Mouse (Mus musculus) CH12.LX (cell line): ENCODE data around the gene Urod. TPM values are rescaled to one million over a fixed set of nuclear protein-coding genes. Genes with fewer than 3 reads are reported as not detected.

Experiments
- DNase-seq: peaks from one replicate; pipeline ENCODE4 v3.0.0-alpha.2; 2013; ENCODE audit errors: extremely low read depth
- H3K27ac ChIP-seq: 2 replicates; pipeline ENCODE4 v1.5.1; 2012; ENCODE audit warnings: low read depth, mild to moderate bottlenecking, control low read depth, moderate library complexity; ENCODE audit not compliant: insufficient read depth
- H3K27me3 ChIP-seq: replicated peaks from 2 replicates; pipeline ENCODE3; 2012; ENCODE audit warnings: inconsistent platforms
- H3K36me3 ChIP-seq, 2 experiments: replicated peaks in 1 of 2; 2 replicates each; pipeline versions ENCODE3 to v1.6.1; 2012; ENCODE audit warnings: inconsistent platforms in 1 of 2, low read length in 1 of 2, mild to moderate bottlenecking in 1 of 2, mixed read lengths in 1 of 2, moderate library complexity in 1 of 2; ENCODE audit not compliant: control insufficient read depth in 1 of 2, insufficient read depth in 1 of 2
- H3K4me1 ChIP-seq, 2 experiments: 2 replicates each; pipeline ENCODE4 v1.6.1; 2012; ENCODE audit warnings: inconsistent platforms in 1 of 2, moderate library complexity in 1 of 2; ENCODE audit not compliant: insufficient read depth in 2 of 2, control insufficient read depth in 1 of 2
- H3K4me2 ChIP-seq: 2 replicates; pipeline ENCODE4 v1.6.1; 2012; ENCODE audit warnings: low read depth, mild to moderate bottlenecking, control low read depth; ENCODE audit not compliant: poor library complexity, insufficient read depth, severe bottlenecking
- H3K4me3 ChIP-seq, 3 experiments: fragments of 150-350 bp in 1 of 3; sonication (generic) in 1 of 3; replicated peaks in 1 of 3; 2 replicates each; pipeline versions ENCODE3 to v1.5.1; 2011 to 2012; ENCODE audit warnings: low read depth in 2 of 3, low read length in 2 of 3, mild to moderate bottlenecking in 2 of 3, moderate library complexity in 2 of 3, control low read depth in 1 of 3, improper control_type of control experiment in 1 of 3, inconsistent platforms in 1 of 3, mixed read lengths in 1 of 3; ENCODE audit not compliant: poor library complexity in 1 of 3
- H3K79me2 ChIP-seq: replicated peaks from 2 replicates; pipeline ENCODE4 v1.6.1; 2012; ENCODE audit warnings: mild to moderate bottlenecking, moderate library complexity; ENCODE audit not compliant: control insufficient read depth, poor library complexity, insufficient read depth, severe bottlenecking; ENCODE audit errors: extremely low read depth
- H3K9ac ChIP-seq: 2 replicates; pipeline ENCODE4 v1.6.1; 2012; ENCODE audit warnings: low read depth, mild to moderate bottlenecking, control low read depth, moderate library complexity; ENCODE audit not compliant: insufficient read depth
- H3K9me3 ChIP-seq: replicated peaks from 2 replicates; pipeline ENCODE3; 2012; ENCODE audit warnings: low read length, inconsistent platforms, mixed read lengths
- BHLHE40 ChIP-seq: IDR thresholded peaks from 2 replicates; pipeline ENCODE4 v1.6.1; 2011; ENCODE audit warnings: mild to moderate bottlenecking, low read depth, low read length, improper control_type of control experiment
- ELF1 ChIP-seq: IDR thresholded peaks from 2 replicates; pipeline ENCODE4 v1.6.1; 2014; ENCODE audit warnings: low read depth, mild to moderate bottlenecking, inconsistent platforms, low read length, improper control_type of control experiment
- EP300 ChIP-seq: IDR thresholded peaks from 2 replicates; pipeline ENCODE4 v1.6.1; 2011; ENCODE audit warnings: low read length, improper control_type of control experiment
- GABPA ChIP-seq: IDR thresholded peaks from 2 replicates; pipeline ENCODE4 v1.6.1; 2012; ENCODE audit warnings: low read depth, low read length, improper control_type of control experiment, inconsistent platforms; ENCODE audit not compliant: insufficient replicate concordance
- IRF4 ChIP-seq: IDR thresholded peaks from 2 replicates; pipeline ENCODE4 v1.6.1; 2014; ENCODE audit warnings: low read depth, mild to moderate bottlenecking, inconsistent platforms, low read length, improper control_type of control experiment
- KAT2A ChIP-seq: IDR thresholded peaks from 2 replicates; pipeline ENCODE4 v1.6.1; 2012; ENCODE audit warnings: low read length, improper control_type of control experiment, inconsistent platforms; ENCODE audit not compliant: insufficient replicate concordance
- MAX ChIP-seq: IDR thresholded peaks from 2 replicates; pipeline ENCODE4 v1.6.1; 2011; ENCODE audit warnings: low read length, improper control_type of control experiment
- MYC ChIP-seq: IDR thresholded peaks from 2 replicates; pipeline ENCODE4 v1.6.1; 2011; ENCODE audit warnings: low read depth, mild to moderate bottlenecking, improper control_type of control experiment, low read length
- NELFE ChIP-seq: IDR thresholded peaks from 2 replicates; pipeline ENCODE4 v1.6.1; 2011; ENCODE audit warnings: low read depth, low read length, improper control_type of control experiment
- NRF1 ChIP-seq: IDR thresholded peaks from 2 replicates; pipeline ENCODE4 v1.6.1; 2014; ENCODE audit warnings: low read depth, mild to moderate bottlenecking, inconsistent platforms, low read length, improper control_type of control experiment, moderate library complexity
- POLR2AphosphoS2 ChIP-seq: IDR thresholded peaks from 2 replicates; pipeline ENCODE4 v1.6.1; 2011; ENCODE audit warnings: low read depth, low read length, improper control_type of control experiment
- SMC3 ChIP-seq: IDR thresholded peaks from 2 replicates; pipeline ENCODE4 v1.6.1; 2011; ENCODE audit warnings: low read depth, low read length, improper control_type of control experiment
- TBP ChIP-seq: conservative IDR thresholded peaks from 2 replicates; pipeline ENCODE4 v1.6.1; 2011; ENCODE audit warnings: low read depth, low read length, improper control_type of control experiment
- TCF12 ChIP-seq: IDR thresholded peaks from 2 replicates; pipeline ENCODE4 v1.6.1; 2014; ENCODE audit warnings: low read depth, mild to moderate bottlenecking, inconsistent platforms, low read length, improper control_type of control experiment
- USF1 ChIP-seq: IDR thresholded peaks from 2 replicates; pipeline ENCODE4 v1.6.1; 2014; ENCODE audit warnings: low read depth, mild to moderate bottlenecking, inconsistent platforms, low read length, improper control_type of control experiment
- ZC3H11A ChIP-seq: IDR thresholded peaks from 2 replicates; pipeline ENCODE4 v1.6.1; 2012; ENCODE audit warnings: low read depth, mild to moderate bottlenecking, inconsistent platforms, low read length, improper control_type of control experiment
- ZKSCAN1 ChIP-seq: IDR thresholded peaks from 2 replicates; pipeline ENCODE4 v1.6.1; 2012; ENCODE audit warnings: low read depth, inconsistent platforms, low read length, improper control_type of control experiment, borderline replicate concordance
- ZMIZ1 ChIP-seq: IDR thresholded peaks from 2 replicates; pipeline ENCODE4 v1.6.1; 2012; ENCODE audit warnings: low read depth, mild to moderate bottlenecking, inconsistent platforms, low read length, improper control_type of control experiment
- dilution Hi-C: fragments of 300-500 bp; cut with MboI; formaldehyde crosslinking; loops from 2 replicates; pipeline ENCODE4 v1.14.3; 2020; ENCODE audit warnings: low sequenced_read_pairs; ENCODE audit not compliant: extremely low pct_unique_long_range_greater_than_20kb, extremely low pct_ligation_motif_present
- in situ Hi-C: fragments of 300-500 bp; cut with MboI; formaldehyde crosslinking; loops from 3 replicates; pipeline ENCODE4 v1.14.3; 2019; ENCODE audit warnings: low sequenced_read_pairs, low pct_ligation_motif_present, low pct_unique_long_range_greater_than_20kb, mixed read lengths
- polyA plus RNA-seq: library from polyadenylated mRNA; unstranded; fragments of >175 nt; gene quantifications from 2 replicates; pipeline ENCODE4 v1.2.1, GENCODE M21; 2012; ENCODE audit warnings: low read depth; ENCODE audit not compliant: insufficient read length
- total RNA-seq, 2 experiments: library from RNA; depleted of rRNA; stranded (reverse); fragments of 300-350 nt in 1 of 2; fragments of >200 nt in 1 of 2; gene quantifications; 2 replicates each; pipeline ENCODE4 v1.2.3; 2012 to 2014

Gene Urod
- total and polyA plus RNA-seq, 3 experiments, result 57.7 to 82.1 (median 66.4) TPM

- 0 out of 4 replicates have a peak, but pooled peaks cover 0 to 2% of the 10 kb centered on the region in 2 experiments for H3K4me1 ChIP-seq
- peaks cover 19 to 74% of the 10 kb centered on the region in 2 experiments for H3K36me3 ChIP-seq
- DNase-seq, result no peak
- in situ Hi-C loops (no loop called here), dilution Hi-C loops (no loop called here)
- TF ChIP-seq USF1 (no peak), IRF4 (no peak), MAX (no peak), TBP (no peak), SMC3 (no peak), KAT2A (no peak), ZMIZ1 (no peak), POLR2AphosphoS2 (no peak), GABPA (no peak), ELF1 (no peak), EP300 (no peak), MYC (no peak), ZC3H11A (no peak), BHLHE40 (no peak), NRF1 (no peak), TCF12 (no peak), NELFE (no peak)
- no peak overlapping the region for H3K27ac ChIP-seq
- peaks cover 3% of the 10 kb centered on the region for H3K79me2 ChIP-seq
- no peak overlapping the region for H3K4me2 ChIP-seq
- no peak overlapping the region for H3K9ac ChIP-seq
- H3K9me3 ChIP-seq, result no peaks in the 10 kb centered on the region
- no peaks in the 10 kb centered on the region for H3K27me3 ChIP-seq
- H3K4me3 ChIP-seq, result no peak overlapping the region
These were observed 47.1 kb upstream of the Urod start for GRCm38 (mm10) chr4:117041283-117041721.

DNA sequence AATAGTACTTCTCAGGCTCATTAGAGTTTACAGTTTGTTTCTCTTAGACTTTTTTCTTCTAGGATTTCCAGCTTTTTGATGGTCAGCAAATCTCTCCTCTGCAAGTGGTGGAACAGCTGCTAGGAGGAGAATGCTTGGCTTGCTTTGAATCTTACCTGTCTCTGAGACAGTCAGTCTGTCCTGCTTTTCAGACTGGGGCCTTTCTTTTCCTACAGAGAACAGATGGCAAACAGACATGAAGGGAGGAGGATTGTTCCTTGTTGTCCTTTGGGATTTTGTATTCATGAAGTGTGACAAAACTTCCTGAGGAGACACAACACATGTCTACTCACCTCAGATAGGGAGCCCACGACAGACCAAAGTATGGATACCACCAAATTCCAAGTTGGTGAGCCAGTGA, 46.6 kb upstream of the Urod start:
- dilution Hi-C loops (no loop called here), in situ Hi-C loops (no loop called here)
- H3K27me3 ChIP-seq, result no peaks in the 10 kb centered on the region
- H3K27ac ChIP-seq, result no peak overlapping the region
- H3K79me2 ChIP-seq, result peaks cover 3% of the 10 kb centered on the region
- no peaks in the 10 kb centered on the region for H3K9me3 ChIP-seq
- peaks cover 19 to 75% of the 10 kb centered on the region in 2 experiments for H3K36me3 ChIP-seq
- no peak overlapping the region for H3K9ac ChIP-seq
- TF ChIP-seq ZKSCAN1, result no peak
- H3K4me3 ChIP-seq, result no peak overlapping the region
- 0 out of 4 replicates have a peak, but pooled peaks cover 0 to 2% of the 10 kb centered on the region in 2 experiments for H3K4me1 ChIP-seq
- H3K4me2 ChIP-seq, result no peak overlapping the region
- no peak for DNase-seq
